Mouse (Mus musculus) liver, embryonic 14.5 days (tissue): ENCODE measurements around the gene Dus1l.

Experiments
- CTCF ChIP-seq: IDR thresholded peaks from 2 replicates; pipeline ENCODE4 v1.5.1; 2016; ENCODE audit warnings: antibody characterized with exemption, low read depth, control low read depth
- EP300 ChIP-seq: IDR thresholded peaks from 2 replicates; pipeline ENCODE4 v1.6.1; 2016; ENCODE audit warnings: antibody characterized with exemption, low read depth

DNA sequence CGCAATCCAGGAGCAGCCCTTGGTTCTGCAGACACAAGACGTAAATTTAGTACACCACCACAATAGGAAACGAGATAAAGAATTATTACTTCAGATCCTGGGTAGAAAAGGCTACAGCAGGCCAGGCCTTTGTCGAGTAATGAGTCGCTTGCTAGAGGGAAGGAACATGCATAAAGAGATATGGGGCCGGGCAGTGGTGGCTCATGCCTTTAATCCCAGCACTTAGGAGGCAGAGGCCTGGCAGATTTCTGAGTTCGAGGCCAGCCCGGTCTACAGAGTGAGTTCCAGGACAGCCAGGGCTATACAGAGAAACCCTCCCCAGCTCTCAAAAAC, 377 bp upstream of the Dus1l start:
- TF ChIP-seq EP300 = no peak
- TF ChIP-seq CTCF = no peak
